Mouse (Mus musculus) C2C12 (cell line): ENCODE data around the gene Ripply3.

Experiments used
- CEBPB ChIP-seq: IDR thresholded peaks from one replicate; pipeline ENCODE4 v1.6.1; 2011; ENCODE audit warnings: low read depth, mild to moderate bottlenecking, control low read depth, moderate library complexity
- CTCF ChIP-seq: IDR thresholded peaks from one replicate; pipeline ENCODE4 v1.5.1; 2011; ENCODE audit not compliant: control insufficient read depth, insufficient read depth, insufficient read length
- FOSL1 ChIP-seq: IDR thresholded peaks from one replicate; pipeline ENCODE4 v1.8.0; 2011; ENCODE audit warnings: mild to moderate bottlenecking, low read length; ENCODE audit not compliant: poor library complexity, insufficient read depth, severe bottlenecking
- USF1 ChIP-seq: IDR thresholded peaks from one replicate; pipeline ENCODE4 v1.6.1; 2011; ENCODE audit warnings: low read depth, mild to moderate bottlenecking, control low read depth, moderate library complexity

- TF ChIP-seq CTCF (no peak), FOSL1 (no peak), USF1 (no peak), CEBPB (no peak)
Observed at GRCm38 (mm10) chr16:94317752-94318151, 10.5 kb upstream of the Ripply3 start.
